Mouse (Mus musculus) cerebellum, adult 9-11 months (tissue): Measurements from ENCODE around the gene H2al1b.
"Not testable (repeated sequence)": the region's sequence is repeated elsewhere in the genome, so short reads cannot be mapped to it uniquely, and the experiment has no call there.

Experiments used
- DNase-seq: peaks from one replicate; pipeline ENCODE4 v3.0.0; 2022

Gene H2al1b

DNA sequence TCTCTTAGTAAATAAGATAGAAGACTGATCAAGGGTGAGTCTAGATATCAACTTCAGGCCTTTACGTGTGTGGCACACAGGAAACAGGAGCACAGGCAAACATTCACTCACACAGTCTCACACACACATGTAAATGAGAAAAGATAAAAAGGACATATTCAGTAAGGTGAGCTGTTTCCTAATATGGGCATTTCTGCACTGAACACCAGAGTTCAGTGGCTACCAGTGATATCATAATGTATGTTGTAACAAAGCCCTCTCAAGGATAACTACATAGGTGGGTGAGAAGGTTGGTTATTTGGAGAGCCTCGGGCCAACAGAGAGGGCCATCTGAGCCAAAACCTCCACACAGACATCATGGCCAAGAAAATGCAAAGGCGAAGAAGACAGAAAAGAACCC lies at the start of gene H2al1b:
Gene H2al1b, plus strand, starts transcription at position 301 of the 400 bp plus-strand sequence.
- not testable (repeated sequence) for DNase-seq

DNA sequence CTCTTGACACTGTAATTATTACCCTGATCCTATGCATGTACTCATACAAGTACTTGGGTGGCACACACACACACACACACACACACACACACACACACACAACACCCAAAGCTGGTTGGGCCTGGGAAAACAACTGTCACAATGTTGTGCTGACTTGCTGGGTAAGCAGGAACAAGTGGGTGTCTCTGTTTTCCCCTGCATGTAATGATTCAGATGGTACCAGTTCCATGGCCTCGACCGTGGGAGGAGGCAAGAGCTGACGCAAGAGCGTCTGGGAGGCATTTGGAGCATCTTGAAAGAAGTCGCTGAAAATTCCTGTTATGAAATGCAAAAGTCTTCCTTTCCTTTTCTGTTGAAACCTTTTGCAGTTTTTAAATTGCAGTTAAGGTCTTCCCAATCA lies 48.2 kb upstream of the H2al1b start:
- DNase-seq = no peak

DNA sequence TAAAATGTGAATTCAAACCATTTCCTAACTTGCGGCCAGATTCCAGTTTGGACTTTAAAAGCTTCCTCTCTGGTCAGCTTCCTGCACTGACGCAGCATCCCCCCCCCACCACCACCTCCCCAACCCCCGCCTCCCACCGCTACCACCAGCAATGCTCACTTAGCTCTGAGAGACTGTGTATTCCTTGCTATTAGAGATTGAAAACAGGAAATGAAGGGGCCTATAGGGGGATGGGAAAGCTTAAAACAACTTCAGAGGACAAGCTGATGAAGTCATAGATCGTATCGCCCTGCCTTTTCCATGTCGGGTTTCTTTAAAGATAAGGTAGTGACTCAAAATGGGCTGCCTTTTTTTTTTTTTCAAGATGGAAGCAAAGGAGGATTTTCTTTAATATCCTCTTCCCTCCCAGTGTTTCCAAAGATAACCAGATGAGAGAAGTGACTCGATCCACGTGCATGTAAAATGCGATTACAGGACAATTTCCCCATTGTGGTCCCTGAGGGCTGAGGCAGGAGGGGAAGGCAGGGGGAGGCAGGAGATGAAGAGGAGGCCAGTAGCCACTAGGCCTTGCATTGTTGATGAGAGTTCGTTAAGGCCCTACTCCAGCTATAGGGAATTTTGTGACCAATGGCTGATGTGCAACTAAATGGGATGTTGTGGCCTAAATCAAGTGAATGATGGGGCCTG lies 47.6 kb upstream of the H2al1b start:
- no peak for DNase-seq

- no peak for DNase-seq
These were observed 46.5 kb upstream of the H2al1b start for GRCm38 (mm10) chrX:11255564-11256360.

GRCm38 (mm10) chrX:11264918-11265317 lies 37.3 kb upstream of the H2al1b start:
- DNase-seq = no peak

- DNase-seq = no peak
These were observed 34.4 kb upstream of the H2al1b start for GRCm38 (mm10) chrX:11267791-11268190.

- DNase-seq = peak; percentile 35
These were observed 33.2 kb upstream of the H2al1b start for GRCm38 (mm10) chrX:11269074-11269473.

GRCm38 (mm10) chrX:11273190-11273589 lies 29.0 kb upstream of the H2al1b start:
- no peak for DNase-seq

- DNase-seq = no peak
These were observed 25.1 kb upstream of the H2al1b start for GRCm38 (mm10) chrX:11277083-11277482.

DNA sequence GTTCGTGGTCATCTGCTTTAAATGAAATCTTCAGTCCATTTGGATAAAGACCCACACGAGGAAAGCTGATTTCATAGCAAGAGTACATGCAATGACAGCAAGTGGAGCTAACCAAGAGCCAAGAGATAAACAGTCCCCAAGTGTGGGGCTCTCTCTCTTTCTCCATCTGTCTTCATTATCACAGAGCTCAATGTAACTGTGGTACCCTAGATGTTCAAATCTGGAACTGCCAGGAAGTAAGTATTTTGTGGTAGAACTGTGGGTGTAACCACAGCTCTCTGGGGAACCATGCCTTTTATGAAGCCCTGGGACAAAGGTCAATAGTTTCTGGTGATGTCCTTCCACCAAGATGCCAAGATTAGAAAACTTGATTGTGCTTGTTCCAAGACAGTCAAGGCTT lies 21.5 kb upstream of the H2al1b start:
- DNase-seq = no peak

DNA sequence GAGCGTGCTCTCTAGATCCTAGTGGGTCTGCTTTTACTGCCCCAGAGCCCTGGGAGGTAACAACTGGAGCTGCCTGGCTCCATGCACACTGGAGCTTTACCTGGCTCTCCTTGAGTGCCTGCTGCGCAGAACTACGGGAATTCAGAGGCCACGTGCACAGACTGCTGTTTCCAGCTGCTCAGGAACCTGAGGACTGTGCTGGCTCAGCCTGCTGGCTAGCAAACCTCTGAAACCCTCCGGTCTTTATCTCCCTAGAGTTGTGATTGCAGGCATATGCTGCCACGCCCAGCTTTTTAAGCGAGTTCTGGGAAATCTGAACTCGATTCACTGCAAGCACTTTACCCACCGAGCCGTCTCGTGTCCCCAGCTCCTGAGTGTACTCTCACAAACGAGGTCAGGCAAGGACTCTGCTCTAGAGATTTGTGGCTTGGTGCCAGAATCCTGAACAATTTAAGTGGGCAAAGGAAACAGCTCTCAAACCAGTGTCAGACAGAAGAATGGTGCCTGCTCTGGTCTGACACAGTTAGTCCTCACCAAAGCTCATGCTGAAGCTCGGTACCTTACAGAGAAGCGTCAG lies 13.8 kb upstream of the H2al1b start:
- no peak for DNase-seq

GRCm38 (mm10) chrX:11289244-11289643 lies 13.0 kb upstream of the H2al1b start:
- DNase-seq = no peak

DNA sequence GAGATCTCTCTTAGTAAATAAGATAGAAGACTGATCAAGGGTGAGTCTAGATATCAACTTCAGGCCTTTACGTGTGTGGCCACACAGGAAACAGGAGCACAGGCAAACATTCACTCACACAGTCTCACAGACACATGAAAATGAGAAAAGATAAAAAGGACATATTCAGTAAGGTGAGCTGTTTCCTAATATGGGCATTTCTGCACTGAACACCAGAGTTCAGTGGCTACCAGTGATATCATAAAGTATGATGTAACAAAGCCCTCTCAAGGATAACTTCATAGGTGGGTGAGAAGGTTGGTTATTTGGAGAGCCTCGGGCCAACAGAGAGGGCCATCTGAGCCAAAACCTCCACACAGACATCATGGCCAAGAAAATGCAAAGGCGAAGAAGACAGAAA lies 3.3 kb upstream of the H2al1b start, which contains the start of gene H2al1a:
Gene H2al1a, plus strand, starts transcription at position 301 of the 400 bp plus-strand sequence.
- DNase-seq = not testable (repeated sequence)

GRCm38 (mm10) chrX:11305355-11305754 lies 3.1 kb downstream of the H2al1b start, which contains the start of gene H2al1c:
Gene H2al1c (plus strand): TSS chrX:11305655.
- DNase-seq = not testable (repeated sequence)

GRCm38 (mm10) chrX:11308524-11308923 lies 6.3 kb downstream of the H2al1b start, which contains the start of gene H2al1d:
Gene H2al1d (plus strand): TSS chrX:11308824.
- not testable (repeated sequence) for DNase-seq

DNA sequence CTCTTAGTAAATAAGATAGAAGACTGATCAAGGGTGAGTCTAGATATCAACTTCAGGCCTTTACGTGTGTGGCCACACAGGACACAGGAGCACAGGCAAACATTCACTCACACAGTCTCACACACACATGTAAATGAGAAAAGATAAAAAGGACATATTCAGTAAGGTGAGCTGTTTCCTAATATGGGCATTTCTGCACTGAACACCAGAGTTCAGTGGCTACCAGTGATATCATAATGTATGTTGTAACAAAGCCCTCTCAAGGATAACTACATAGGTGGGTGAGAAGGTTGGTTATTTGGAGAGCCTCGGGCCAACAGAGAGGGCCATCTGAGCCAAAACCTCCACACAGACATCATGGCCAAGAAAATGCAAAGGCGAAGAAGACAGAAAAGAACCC lies 9.4 kb downstream of the H2al1b start, which contains the start of gene H2al1e:
Gene H2al1e, plus strand, starts transcription at position 301 of the 400 bp plus-strand sequence.
- DNase-seq = not testable (repeated sequence)

- DNase-seq = not testable (repeated sequence)
These were observed 12.6 kb downstream of the H2al1b start, which contains the start of gene H2al1f for GRCm38 (mm10) chrX:11314858-11315257. Gene H2al1f (plus strand): TSS chrX:11315158.

DNA sequence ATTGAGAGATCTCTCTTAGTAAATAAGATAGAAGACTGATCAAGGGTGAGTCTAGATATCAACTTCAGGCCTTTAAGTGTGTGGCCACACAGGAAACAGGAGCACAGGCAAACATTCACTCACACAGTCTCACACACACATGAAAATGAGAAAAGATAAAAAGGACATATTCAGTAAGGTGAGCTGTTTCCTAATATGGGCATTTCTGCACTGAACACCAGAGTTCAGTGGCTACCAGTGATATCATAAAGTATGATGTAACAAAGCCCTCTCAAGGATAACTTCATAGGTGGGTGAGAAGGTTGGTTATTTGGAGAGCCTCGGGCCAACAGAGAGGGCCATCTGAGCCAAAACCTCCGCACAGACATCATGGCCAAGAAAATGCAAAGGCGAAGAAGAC lies 15.7 kb downstream of the H2al1b start, which contains the start of gene H2al1g:
Gene H2al1g, plus strand, starts transcription at position 301 of the 400 bp plus-strand sequence.
- not testable (repeated sequence) for DNase-seq

- DNase-seq = not testable (repeated sequence)
These were observed 19.0 kb downstream of the H2al1b start, which contains the start of gene H2al1h for GRCm38 (mm10) chrX:11321192-11321591. Gene H2al1h (plus strand): TSS chrX:11321492.

GRCm38 (mm10) chrX:11324359-11324758 lies 22.1 kb downstream of the H2al1b start, which contains the start of gene H2al1i:
Gene H2al1i (plus strand): TSS chrX:11324659.
- not testable (repeated sequence) for DNase-seq

- DNase-seq = not testable (repeated sequence)
These were observed 25.3 kb downstream of the H2al1b start, which contains the start of gene H2al1j for GRCm38 (mm10) chrX:11327522-11327921. Gene H2al1j (plus strand): TSS chrX:11327822.

DNA sequence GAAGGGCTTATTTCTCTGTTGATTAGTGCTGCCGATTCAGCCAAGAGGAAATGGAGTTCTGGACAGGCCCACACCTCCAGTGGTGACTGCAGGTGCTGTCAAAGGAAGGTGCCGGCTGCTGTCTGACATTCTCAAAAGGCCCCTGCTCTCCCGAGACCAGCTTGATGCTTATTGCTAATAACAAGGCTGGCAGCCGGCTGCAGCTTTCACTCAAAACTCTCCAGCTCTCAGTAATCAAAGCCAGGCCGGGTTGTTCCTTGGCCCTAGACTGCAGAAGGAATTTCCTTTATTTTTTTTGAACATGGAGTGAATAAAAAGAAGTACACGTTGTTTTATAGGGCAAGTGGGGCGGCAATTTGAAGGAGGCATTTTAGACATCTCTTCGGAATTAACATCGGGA lies 43.5 kb downstream of the H2al1b start:
- peak; percentile 28 for DNase-seq

DNA sequence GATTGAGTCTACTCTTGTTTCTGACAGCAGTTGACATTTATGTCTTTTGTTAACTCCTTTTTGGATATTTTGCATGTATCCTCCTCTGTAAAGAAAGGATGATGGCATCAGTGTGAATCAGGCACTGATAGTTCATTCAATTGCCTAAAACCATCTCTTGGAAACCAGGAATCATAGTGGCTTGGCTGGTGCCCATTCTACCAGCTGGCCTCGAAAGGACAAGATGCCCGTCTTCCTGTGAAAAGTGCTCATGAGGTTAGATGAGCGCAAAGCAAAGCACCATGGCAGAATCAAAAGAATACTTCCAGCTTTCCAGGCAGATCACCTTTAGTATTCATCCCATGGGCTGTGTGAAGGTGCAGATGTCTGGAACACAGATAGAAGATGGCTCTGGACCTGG lies 44.5 kb downstream of the H2al1b start:
- DNase-seq = peak; percentile 10
